Mouse (Mus musculus) limb, embryonic 12.5 days (tissue): ENCODE measurements around the gene Med20. TPM values are rescaled to one million over a fixed set of nuclear protein-coding genes. Genes with fewer than 3 reads are reported as not detected.
"Not testable (repeated sequence)": the region's sequence is repeated elsewhere in the genome, so short reads cannot be mapped to it uniquely, and the experiment has no call there.

ENCODE experiments used
- ATAC-seq: fragments of 200-750 bp; cut with Nextera tagmentation; 2 replicates; pipeline ENCODE4 v1.8.0; 2017; ENCODE audit warnings: low read depth, moderate TSS enrichment; ENCODE audit not compliant: insufficient number of reproducible peaks, insufficient read depth, low FRiP score, low TSS enrichment
- H3K27ac ChIP-seq: fragments of 300-500 bp; sonication (generic); 2 replicates; pipeline ENCODE4 v1.5.1; 2016; ENCODE audit warnings: mild to moderate bottlenecking, moderate library complexity
- H3K27me3 ChIP-seq: fragments of 300-500 bp; sonication (generic); 2 replicates; pipeline ENCODE4 v1.6.1; 2016; ENCODE audit warnings: mild to moderate bottlenecking, moderate library complexity
- H3K36me3 ChIP-seq: fragments of 300-500 bp; sonication (generic); 2 replicates; pipeline ENCODE4 v1.6.1; 2016; ENCODE audit warnings: mild to moderate bottlenecking, moderate library complexity
- H3K4me1 ChIP-seq: fragments of 300-500 bp; sonication (generic); replicated peaks from 2 replicates; pipeline ENCODE4 v1.6.1; 2016
- H3K4me2 ChIP-seq: fragments of 300-500 bp; sonication (generic); 2 replicates; pipeline ENCODE4 v1.6.1; 2016; ENCODE audit warnings: mild to moderate bottlenecking, moderate library complexity
- H3K4me3 ChIP-seq: fragments of 300-500 bp; sonication (generic); replicated peaks from 2 replicates; pipeline ENCODE4 v1.5.1; 2016; ENCODE audit warnings: mild to moderate bottlenecking
- H3K9ac ChIP-seq: fragments of 300-500 bp; sonication (generic); replicated peaks from 2 replicates; pipeline ENCODE4 v1.6.1; 2016; ENCODE audit warnings: mild to moderate bottlenecking, moderate library complexity
- H3K9me3 ChIP-seq: fragments of 300-500 bp; sonication (generic); 2 replicates; pipeline ENCODE4 v1.6.1; 2016; ENCODE audit warnings: mild to moderate bottlenecking, moderate library complexity
- WGBS: fragments of 180-500 bp; shearing (Covaris S2); methylation state at CpG from one replicate; pipeline ENCODE4 v1.1.7; 2016; 5-methylcytosine and 5-hydroxymethylcytosine counted together
- polyA plus RNA-seq: library from polyadenylated mRNA; unstranded; fragments of >200 nt; fragmentation: Nextera tagmentation; extraction: Ambion mirVana; gene quantifications from 2 replicates; pipeline ENCODE4 v1.2.1, GENCODE M21; 2016

Med20 gene
- polyA plus RNA-seq, 1 experiment from 2014 or later = 48.9 TPM

GRCm38 (mm10) chr17:47597261-47597660, 14.1 kb upstream of the Med20 start:
- peak overlapping the region; percentile 85 for H3K4me2 ChIP-seq
- H3K4me3 ChIP-seq = peak overlapping the region; percentile 70
- no peaks in the 10 kb centered on the region for H3K9me3 ChIP-seq
- no peaks in the 10 kb centered on the region for H3K27me3 ChIP-seq
- H3K36me3 ChIP-seq = peaks cover 60% of the 10 kb centered on the region
- 56% methylated on average over 13 of the region's 13 CpGs for WGBS
- no peak for ATAC-seq
- H3K9ac ChIP-seq = peak overlapping the region; percentile 89
- peaks cover 30% of the 10 kb centered on the region for H3K4me1 ChIP-seq
- H3K27ac ChIP-seq = peak overlapping the region; percentile 98

GRCm38 (mm10) chr17:47597838-47598579, 13.4 kb upstream of the Med20 start:
- Histone ChIP-seq H3K27me3 (no peaks in the 10 kb centered on the region), H3K36me3 (peaks cover 67% of the 10 kb centered on the region), H3K9ac (no peak overlapping the region), H3K4me2 (peak overlapping the region; percentile 85), H3K9me3 (no peaks in the 10 kb centered on the region), H3K4me3 (peak overlapping the region; percentile 70; the same call in 1 of the 2 replicates), H3K4me1 (peaks cover 25% of the 10 kb centered on the region), H3K27ac (peak overlapping the region; percentile 98; the same call in 1 of the 2 replicates)
- 32% methylated on average over 10 of the region's 10 CpGs for WGBS
- ATAC-seq = no peak

GRCm38 (mm10) chr17:47598580-47599304, 12.6 kb upstream of the Med20 start:
- Histone ChIP-seq H3K27ac (0 out of 2 replicates have a peak overlapping the region, but pooled peaks have one; percentile 9), H3K36me3 (peaks cover 69% of the 10 kb centered on the region), H3K4me1 (peaks cover 24% of the 10 kb centered on the region)
- ATAC-seq, H3K9me3 ChIP-seq, H3K9ac ChIP-seq, H3K4me3 ChIP-seq, H3K4me2 ChIP-seq, H3K27me3 ChIP-seq: not testable (repeated sequence)
- WGBS = 88% methylated on average over 10 of the region's 10 CpGs

GRCm38 (mm10) chr17:47599511-47600297, 11.7 kb upstream of the Med20 start:
- Histone ChIP-seq H3K9me3 (no peaks in the 10 kb centered on the region), H3K9ac (no peak overlapping the region), H3K36me3 (peaks cover 79% of the 10 kb centered on the region), H3K27me3 (no peaks in the 10 kb centered on the region), H3K4me1 (peaks cover 24% of the 10 kb centered on the region), H3K4me3 (no peak overlapping the region), H3K4me2 (no peak overlapping the region), H3K27ac (no peak overlapping the region)
- no peak for ATAC-seq
- 82% methylated on average over 11 of the region's 11 CpGs for WGBS

DNA sequence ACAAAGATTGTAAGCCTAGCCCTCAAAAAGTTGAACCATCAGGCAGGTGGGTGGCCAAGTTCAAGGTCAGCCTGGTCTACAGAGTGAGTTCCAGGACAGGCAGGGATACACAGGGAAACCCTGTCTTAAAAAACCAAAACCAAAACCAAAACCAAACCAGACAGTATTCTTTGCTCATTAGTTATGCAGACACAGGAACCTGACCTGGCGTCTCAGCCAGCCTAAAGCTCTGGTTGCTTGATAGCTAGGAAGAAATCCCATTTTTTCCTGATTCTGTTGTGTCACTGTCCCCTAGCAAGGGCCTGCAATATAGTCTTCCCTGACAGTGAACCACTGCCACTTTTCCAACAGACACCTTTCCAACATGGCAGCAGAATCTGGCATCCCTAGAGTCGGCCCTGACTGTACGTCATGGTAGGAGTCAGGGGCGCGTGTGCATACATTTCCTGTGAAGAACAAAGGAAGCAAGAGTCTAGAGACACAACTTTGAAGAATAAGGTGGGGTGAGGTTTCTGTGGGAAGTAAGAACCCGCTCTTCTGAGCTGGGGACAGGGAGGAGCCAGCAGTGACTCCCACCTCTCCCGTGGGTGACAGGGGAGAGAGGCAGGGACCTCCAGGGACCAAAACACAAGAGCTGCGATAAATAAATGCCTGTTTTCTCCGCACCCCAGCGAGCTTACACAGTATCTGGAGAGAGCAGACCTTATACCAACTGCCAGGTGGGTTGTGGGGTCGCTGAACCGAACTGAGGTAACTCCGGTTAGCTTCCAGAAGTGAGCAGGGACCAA, 10.6 kb upstream of the Med20 start:
- peaks cover 90% of the 10 kb centered on the region for H3K36me3 ChIP-seq
- no peak for ATAC-seq
- 89% methylated on average over 13 of the region's 13 CpGs for WGBS
- no peak overlapping the region for H3K9ac ChIP-seq
- no peaks in the 10 kb centered on the region for H3K27me3 ChIP-seq
- no peak overlapping the region for H3K4me2 ChIP-seq
- 0 out of 2 replicates have a peak overlapping the region, but pooled peaks have one; percentile 35 for H3K27ac ChIP-seq
- H3K4me3 ChIP-seq = no peak overlapping the region
- H3K9me3 ChIP-seq = no peaks in the 10 kb centered on the region
- H3K4me1 ChIP-seq = peaks cover 23% of the 10 kb centered on the region

DNA sequence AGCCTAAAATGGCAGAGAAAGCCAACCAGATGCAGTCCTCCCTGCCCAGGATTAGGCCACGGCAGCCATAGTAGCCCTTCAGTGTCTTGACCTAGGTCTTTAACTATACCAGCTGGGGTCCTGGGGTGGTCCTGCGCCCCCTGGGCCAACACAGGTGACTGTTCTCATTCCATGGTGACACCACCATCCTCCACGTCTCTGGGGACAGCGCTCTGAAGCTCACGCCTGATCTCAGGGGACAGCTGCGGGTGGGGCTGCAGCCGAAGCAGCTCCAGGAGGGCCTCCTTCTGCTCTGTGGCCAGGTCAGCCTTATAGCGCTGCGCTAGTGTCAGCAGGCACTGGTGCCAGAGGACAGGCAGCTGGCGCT, 10.0 kb upstream of the Med20 start:
- peaks cover 94% of the 10 kb centered on the region for H3K36me3 ChIP-seq
- H3K27ac ChIP-seq = no peak overlapping the region
- H3K9ac ChIP-seq = no peak overlapping the region
- WGBS = 90% methylated on average over 10 of the region's 10 CpGs
- H3K27me3 ChIP-seq = no peaks in the 10 kb centered on the region
- H3K4me1 ChIP-seq = peaks cover 18% of the 10 kb centered on the region
- H3K4me2 ChIP-seq = no peak overlapping the region
- H3K4me3 ChIP-seq = no peak overlapping the region
- no peaks in the 10 kb centered on the region for H3K9me3 ChIP-seq
- no peak for ATAC-seq

DNA sequence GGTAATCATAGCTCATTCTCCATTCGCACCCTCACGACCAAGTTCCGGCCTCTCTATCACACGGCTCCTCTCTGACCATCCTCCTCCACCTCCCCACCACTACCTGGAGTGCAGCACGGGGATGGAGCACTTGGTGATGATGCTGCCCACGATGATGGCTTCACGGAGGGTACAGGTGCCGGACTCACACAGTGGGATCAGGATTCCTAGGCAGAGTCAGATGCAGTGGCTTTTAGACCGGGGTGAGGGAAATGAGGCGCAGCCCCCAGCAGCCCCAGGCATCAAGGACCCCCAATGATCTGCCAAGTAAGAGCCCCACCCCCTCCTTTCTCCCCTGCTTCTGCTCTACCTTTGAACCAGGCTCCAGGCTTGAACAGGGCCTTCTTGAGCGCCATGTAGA, 9.1 kb upstream of the Med20 start:
- WGBS = 92% methylated on average over 11 of the region's 11 CpGs
- Histone ChIP-seq H3K27me3 (no peaks in the 10 kb centered on the region), H3K4me2 (no peak overlapping the region), H3K4me1 (peaks cover 8% of the 10 kb centered on the region), H3K9ac (no peak overlapping the region), H3K4me3 (no peak overlapping the region), H3K36me3 (peaks cover 94% of the 10 kb centered on the region), H3K9me3 (no peaks in the 10 kb centered on the region), H3K27ac (no peak overlapping the region)
- ATAC-seq = no peak

DNA sequence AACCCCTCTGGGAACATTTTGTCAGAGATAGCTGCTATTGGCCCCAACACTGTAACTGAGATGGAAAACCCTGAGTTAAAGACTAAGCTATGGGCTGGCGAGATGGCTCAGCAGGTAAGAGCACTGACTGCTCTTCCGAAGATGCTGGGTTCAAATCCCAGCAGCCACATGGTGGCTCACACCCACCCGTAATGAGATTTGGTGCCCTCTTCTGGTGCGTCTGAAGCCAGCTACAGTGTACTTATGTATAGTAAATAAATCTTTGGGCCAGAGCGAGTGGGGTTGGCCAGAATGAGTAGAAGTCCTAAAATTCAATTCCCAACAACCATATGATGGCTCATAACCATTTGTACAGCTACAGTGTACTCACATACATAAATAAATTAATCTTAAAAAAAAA, 5.2 kb upstream of the Med20 start:
- WGBS = 80% methylated on average over 5 of the region's 5 CpGs
- H3K4me3 ChIP-seq = no peak overlapping the region

GRCm38 (mm10) chr17:47609182-47609581, 2.2 kb upstream of the Med20 start:
- Histone ChIP-seq H3K4me2 (no peak overlapping the region), H3K4me3 (no peak overlapping the region), H3K36me3 (peaks cover 61% of the 10 kb centered on the region), H3K27me3 (no peaks in the 10 kb centered on the region), H3K27ac (no peak overlapping the region), H3K9ac (no peak overlapping the region), H3K9me3 (no peaks in the 10 kb centered on the region), H3K4me1 (peaks cover 21% of the 10 kb centered on the region)
- no peak for ATAC-seq
- 92% methylated on average over 4 of the region's 4 CpGs for WGBS

More for the DNA sequence above, 5.2 kb upstream of the Med20 start:
- peaks cover 10% of the 10 kb centered on the region for H3K4me1 ChIP-seq
- H3K9me3 ChIP-seq = no peaks in the 10 kb centered on the region
- H3K4me2 ChIP-seq = no peak overlapping the region
- H3K27me3 ChIP-seq = no peaks in the 10 kb centered on the region
- H3K36me3 ChIP-seq = peaks cover 71% of the 10 kb centered on the region
- ATAC-seq = no peak
- H3K27ac ChIP-seq = no peak overlapping the region
- H3K9ac ChIP-seq = no peak overlapping the region

DNA sequence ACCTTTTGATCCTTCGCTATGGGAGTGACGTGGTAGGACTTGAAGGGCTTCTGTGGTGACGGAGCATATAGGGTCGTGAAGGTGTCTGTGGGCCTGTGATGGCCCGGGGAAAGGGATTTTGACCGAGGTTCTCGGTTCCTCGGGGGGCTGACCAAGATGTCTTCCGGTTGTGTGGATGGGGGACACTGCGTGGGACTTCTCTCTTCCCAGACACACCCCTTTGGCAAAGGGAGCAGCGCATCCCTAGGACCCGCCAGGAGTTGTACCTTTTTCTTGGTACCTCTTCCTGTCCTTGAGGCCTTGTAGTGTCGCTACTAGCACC, 240 bp downstream of the Med20 start:
- Histone ChIP-seq H3K9me3 (no peaks in the 10 kb centered on the region), H3K27ac (no peak overlapping the region), H3K4me3 (peak overlapping the region; percentile 82), H3K27me3 (no peaks in the 10 kb centered on the region), H3K9ac (peak overlapping the region; percentile 71), H3K36me3 (peaks cover 60% of the 10 kb centered on the region), H3K4me2 (peak overlapping the region; percentile 92), H3K4me1 (peaks cover 21% of the 10 kb centered on the region)
- ATAC-seq = no peak
- under 1% methylated on average over 13 of the region's 13 CpGs for WGBS
